Mouse (Mus musculus) myocyte (in vitro differentiated cells): ENCODE data around the gene Rps6kc1. TPM values are rescaled to one million over a fixed set of nuclear protein-coding genes. Genes with fewer than 3 reads are reported as not detected.

ENCODE experiments used
- H3K27me3 ChIP-seq: one replicate; pipeline ENCODE4 v1.6.1; 2011; ENCODE audit not compliant: control insufficient read depth, insufficient read depth, insufficient read length
- H3K36me3 ChIP-seq: one replicate; pipeline ENCODE4 v1.6.1; 2011; ENCODE audit not compliant: control insufficient read depth, insufficient read depth
- H3K4me2 ChIP-seq: one replicate; pipeline ENCODE4 v1.6.1; 2011; ENCODE audit warnings: low read depth, control low read depth
- H3K4me3 ChIP-seq: one replicate; pipeline ENCODE4 v1.5.1; 2011; ENCODE audit warnings: mild to moderate bottlenecking, control low read depth, moderate library complexity
- H3K79me2 ChIP-seq: one replicate; pipeline ENCODE4 v1.6.1; 2011; ENCODE audit not compliant: control insufficient read depth, insufficient read depth
- H3ac ChIP-seq: one replicate; pipeline ENCODE4 v1.6.1; 2011; ENCODE audit not compliant: control insufficient read depth, insufficient read length
- CEBPB ChIP-seq: IDR thresholded peaks from 2 replicates; pipeline ENCODE4 v1.6.1; 2011; ENCODE audit warnings: mild to moderate bottlenecking, moderate library complexity; ENCODE audit not compliant: poor library complexity, insufficient read depth, severe bottlenecking
- E2F4 ChIP-seq: IDR thresholded peaks from one replicate; pipeline ENCODE4 v1.6.1; 2011; ENCODE audit warnings: mild to moderate bottlenecking, control low read depth, moderate library complexity; ENCODE audit not compliant: insufficient read depth
- MAX ChIP-seq: IDR thresholded peaks from one replicate; pipeline ENCODE4 v1.6.1; 2011; ENCODE audit warnings: low read depth, mild to moderate bottlenecking, control low read depth
- MYOD1 ChIP-seq, 3 experiments: IDR thresholded peaks; one replicate each; pipeline ENCODE4 v1.6.1; 2011; ENCODE audit warnings: control low read depth in 2 of 3, low read depth in 2 of 3, mild to moderate bottlenecking in 2 of 3, moderate library complexity in 1 of 3; ENCODE audit not compliant: insufficient read length in 2 of 3, control insufficient read depth in 1 of 3
- MYOG ChIP-seq, 3 experiments: IDR thresholded peaks; one replicate each; pipeline ENCODE4 v1.6.1; 2011; ENCODE audit warnings: control low read depth in 2 of 3, low read depth in 2 of 3, mild to moderate bottlenecking in 2 of 3; ENCODE audit not compliant: insufficient read length in 2 of 3, control insufficient read depth in 1 of 3, insufficient read depth in 1 of 3
- POLR2A ChIP-seq: IDR thresholded peaks from one replicate; pipeline ENCODE4 v1.6.1; 2011; ENCODE audit warnings: low read depth, mild to moderate bottlenecking, control low read depth, moderate library complexity; ENCODE audit not compliant: insufficient read length
- POLR2AphosphoS2 ChIP-seq: IDR thresholded peaks from one replicate; pipeline ENCODE4 v1.6.1; 2011; ENCODE audit warnings: low read depth, control low read depth; ENCODE audit not compliant: insufficient read length
- REST ChIP-seq: IDR thresholded peaks from one replicate; pipeline ENCODE4 v1.6.1; 2011; ENCODE audit warnings: mild to moderate bottlenecking, control low read depth, moderate library complexity; ENCODE audit not compliant: insufficient read depth, insufficient read length
- SRF ChIP-seq: IDR thresholded peaks from one replicate; pipeline ENCODE4 v1.6.1; 2011; ENCODE audit warnings: low read depth; ENCODE audit not compliant: control insufficient read depth, insufficient read length
- TCF12 ChIP-seq: IDR thresholded peaks from one replicate; pipeline ENCODE4 v1.6.1; 2011; ENCODE audit warnings: mild to moderate bottlenecking, control low read depth; ENCODE audit not compliant: poor library complexity, insufficient read depth, severe bottlenecking
- TCF3 ChIP-seq: IDR thresholded peaks from one replicate; pipeline ENCODE4 v1.6.1; 2011; ENCODE audit warnings: low read depth, control low read depth; ENCODE audit not compliant: insufficient read length
- USF1 ChIP-seq: IDR thresholded peaks from one replicate; pipeline ENCODE4 v1.6.1; 2011; ENCODE audit warnings: low read depth, mild to moderate bottlenecking, control low read depth, moderate library complexity
- polyA plus RNA-seq: library from polyadenylated mRNA; unstranded; fragments of >200 nt; fragmentation: generic; extraction: Trizol; gene quantifications from one replicate; pipeline ENCODE4 v1.2.1, GENCODE M21; 2012; ENCODE audit warnings: missing spikeins

The Rps6kc1 gene
- polyA plus RNA-seq, 1 experiment: 18.9 TPM

DNA sequence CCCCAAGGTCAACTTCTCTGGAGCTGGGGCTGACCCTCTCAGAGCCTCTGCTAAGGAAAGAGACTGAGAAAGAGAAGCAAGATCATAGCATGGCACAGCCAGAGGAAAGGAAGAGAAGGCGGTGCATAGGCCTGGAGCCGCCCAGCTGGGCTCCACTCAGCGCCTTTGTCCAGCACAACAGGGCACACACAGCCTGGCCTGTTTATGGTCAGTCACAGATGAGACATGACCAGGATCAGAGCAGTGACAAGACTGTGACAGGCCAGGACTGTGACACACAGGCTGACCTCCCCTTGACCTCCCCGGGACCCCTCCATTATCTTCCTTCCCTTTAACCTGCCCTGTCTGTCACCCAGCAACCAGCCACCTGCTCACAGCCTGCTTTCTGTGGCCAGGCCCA is 249.8 kb downstream of the Rps6kc1 start:
- TF ChIP-seq SRF: no peak
- TF ChIP-seq USF1: no peak
- TF ChIP-seq POLR2A: no peak
- TF ChIP-seq E2F4: no peak
- no peak for TF ChIP-seq TCF12
- no peak for TF ChIP-seq MYOD1 (IDR thresholded peaks at IDR 0.05; ENCODE audit: control insufficient read depth in 1 of 3, insufficient read length in 2 of 3, low read depth in 2 of 3)
- no peak for TF ChIP-seq MAX
- TF ChIP-seq TCF3: no peak
- TF ChIP-seq REST: no peak
- TF ChIP-seq MYOG (IDR thresholded peaks at IDR 0.05; ENCODE audit: control insufficient read depth in 1 of 3, insufficient read depth in 1 of 3, insufficient read length in 2 of 3, low read depth in 2 of 3): no peak
- no peak for TF ChIP-seq POLR2AphosphoS2
- no peak for TF ChIP-seq CEBPB
- H3ac ChIP-seq: no peak overlapping the region
- H3K27me3 ChIP-seq: no peaks in the 10 kb centered on the region
- H3K4me3 ChIP-seq: no peak overlapping the region
- H3K4me2 ChIP-seq: no peak overlapping the region
- no peaks in the 10 kb centered on the region for H3K36me3 ChIP-seq
- H3K79me2 ChIP-seq: no peaks in the 10 kb centered on the region

DNA sequence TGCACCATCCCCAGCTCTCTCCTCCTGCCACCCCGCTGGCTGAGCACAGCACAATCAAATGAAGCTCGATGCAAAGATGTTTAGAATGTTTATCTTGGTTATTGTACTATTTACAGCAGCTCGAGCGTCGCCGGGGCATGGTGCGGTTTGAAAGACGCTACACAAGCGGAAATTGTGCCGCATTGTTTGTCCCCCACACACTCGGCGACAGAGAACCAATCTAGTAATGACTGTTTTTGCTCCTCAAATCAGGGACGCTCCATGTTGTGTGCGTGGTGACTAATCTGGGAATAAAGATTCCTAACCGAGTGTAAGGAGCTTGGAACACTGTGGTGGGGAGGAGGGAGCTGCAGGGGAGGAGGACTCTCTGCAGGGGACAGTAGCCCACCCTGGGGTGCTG is 250.3 kb downstream of the Rps6kc1 start:
- H3ac ChIP-seq: no peak overlapping the region
- no peaks in the 10 kb centered on the region for H3K79me2 ChIP-seq
- H3K36me3 ChIP-seq: no peaks in the 10 kb centered on the region
- TF ChIP-seq E2F4 (no peak), TCF3 (no peak), POLR2A (no peak)
- no peak overlapping the region for H3K4me3 ChIP-seq
- H3K27me3 ChIP-seq: no peaks in the 10 kb centered on the region
- no peak overlapping the region for H3K4me2 ChIP-seq

DNA sequence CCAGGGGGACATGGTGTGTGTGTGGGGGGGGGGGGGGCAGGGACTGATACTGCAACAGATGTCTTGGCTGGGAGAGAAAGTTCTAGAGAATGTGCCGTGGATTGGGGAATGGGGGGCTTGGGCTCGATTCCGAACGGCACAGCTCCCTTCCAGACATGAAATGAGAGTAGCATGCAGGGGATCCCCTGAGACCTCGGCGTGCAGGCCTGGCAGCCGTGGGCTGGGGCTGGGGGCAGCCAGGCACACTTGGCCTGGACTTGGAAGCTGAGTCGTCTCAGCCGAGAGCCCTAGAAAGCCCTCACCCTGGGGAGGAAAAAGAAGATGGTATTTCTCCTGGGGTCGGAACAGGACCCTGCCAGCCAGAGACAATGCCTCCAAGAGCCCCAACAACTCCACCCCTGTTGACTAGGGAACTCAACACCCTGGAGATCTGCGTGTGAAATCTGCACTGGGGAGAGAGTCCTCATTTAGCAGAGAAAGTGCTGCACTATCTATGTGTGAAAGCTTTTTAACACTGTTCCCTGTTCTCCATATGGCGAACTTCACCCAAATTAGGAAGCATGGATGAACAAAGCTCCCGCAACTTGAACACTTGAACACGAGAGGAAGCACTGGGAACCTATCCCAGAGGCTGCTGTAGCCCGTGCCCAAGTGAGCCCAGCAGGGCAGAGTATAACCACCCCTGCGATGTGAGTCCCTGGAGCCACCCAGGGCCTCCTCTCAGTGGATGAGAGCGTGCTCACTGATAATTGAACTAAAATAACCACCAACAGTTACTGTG is 251.7 kb downstream of the Rps6kc1 start:
- TF ChIP-seq CEBPB (no peak), TCF12 (no peak), POLR2AphosphoS2 (no peak), TCF3 (no peak), REST (no peak), MAX (no peak), MYOD1 (IDR thresholded peaks at IDR 0.05; ENCODE audit: control insufficient read depth in 1 of 3, insufficient read length in 2 of 3, low read depth in 2 of 3) (no peak), USF1 (no peak), POLR2A (no peak), E2F4 (no peak), MYOG (IDR thresholded peaks at IDR 0.05; ENCODE audit: control insufficient read depth in 1 of 3, insufficient read depth in 1 of 3, insufficient read length in 2 of 3, low read depth in 2 of 3) (no peak), SRF (no peak)
- H3K79me2 ChIP-seq: no peaks in the 10 kb centered on the region
- H3K4me2 ChIP-seq: no peak overlapping the region
- no peaks in the 10 kb centered on the region for H3K36me3 ChIP-seq
- no peak overlapping the region for H3K4me3 ChIP-seq
- no peak overlapping the region for H3ac ChIP-seq
- H3K27me3 ChIP-seq: peaks cover 4% of the 10 kb centered on the region

DNA sequence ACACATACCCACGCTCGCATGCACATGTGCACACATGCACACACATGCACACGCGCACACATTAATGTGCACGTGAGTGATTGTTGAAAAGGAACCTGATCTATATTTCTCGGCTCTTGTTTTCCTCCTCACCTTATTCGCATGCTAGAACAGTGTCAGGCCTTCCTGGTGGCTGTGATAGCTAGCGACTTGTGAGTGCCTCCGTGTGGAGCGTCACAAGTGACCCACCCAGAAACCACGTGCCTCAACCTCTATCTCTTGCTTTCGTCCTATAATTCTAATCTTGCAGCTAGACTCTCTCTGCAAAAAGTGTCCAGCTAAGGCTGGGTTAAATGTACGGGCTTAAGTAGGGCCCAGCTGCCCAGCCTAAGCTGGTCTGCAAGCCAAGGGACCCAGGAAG is 253.3 kb downstream of the Rps6kc1 start:
- no peak overlapping the region for H3K4me3 ChIP-seq
- H3K27me3 ChIP-seq: peaks cover 16% of the 10 kb centered on the region
- TF ChIP-seq REST (no peak), MYOD1 (IDR thresholded peaks at IDR 0.05; ENCODE audit: control insufficient read depth in 1 of 3, insufficient read length in 2 of 3, low read depth in 2 of 3) (no peak), POLR2AphosphoS2 (no peak)
- no peaks in the 10 kb centered on the region for H3K79me2 ChIP-seq
- no peak overlapping the region for H3ac ChIP-seq
- H3K36me3 ChIP-seq: no peaks in the 10 kb centered on the region
- H3K4me2 ChIP-seq: no peak overlapping the region

DNA sequence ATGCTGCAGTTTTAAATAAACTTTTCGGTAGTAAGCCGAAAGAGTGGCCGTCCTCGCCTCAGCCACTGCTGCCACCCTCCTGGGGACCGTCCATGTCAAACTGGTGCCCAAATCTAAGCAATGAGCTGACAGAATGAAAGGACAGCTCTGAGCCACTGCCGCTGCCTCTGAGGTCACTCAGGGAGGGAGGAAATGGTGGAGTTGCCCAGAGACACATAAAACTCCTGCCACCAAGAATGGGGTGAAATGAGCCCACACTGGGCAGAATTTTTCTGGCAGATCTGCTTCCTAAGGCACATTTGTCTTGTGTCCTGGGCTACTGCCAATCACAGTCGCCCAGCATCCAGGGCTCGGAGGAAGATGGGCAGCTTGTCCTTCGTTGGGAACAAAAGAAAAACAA is 255.5 kb downstream of the Rps6kc1 start:
- Histone ChIP-seq H3ac (no peak overlapping the region), H3K4me2 (no peak overlapping the region), H3K36me3 (no peaks in the 10 kb centered on the region), H3K4me3 (no peak overlapping the region), H3K27me3 (peaks cover 16% of the 10 kb centered on the region), H3K79me2 (no peaks in the 10 kb centered on the region)
- TF ChIP-seq POLR2A (no peak), SRF (no peak), TCF12 (no peak), CEBPB (no peak), TCF3 (no peak), MYOD1 (IDR thresholded peaks at IDR 0.05; ENCODE audit: control insufficient read depth in 1 of 3, insufficient read length in 2 of 3, low read depth in 2 of 3) (no peak), E2F4 (no peak), MAX (no peak), POLR2AphosphoS2 (no peak), MYOG (IDR thresholded peaks at IDR 0.05; ENCODE audit: control insufficient read depth in 1 of 3, insufficient read depth in 1 of 3, insufficient read length in 2 of 3, low read depth in 2 of 3) (no peak), REST (no peak), USF1 (no peak)
